Mouse (Mus musculus): ENCODE data around the gene Hcfc1r1.

GRCm38 (mm10) chr17:23658450-23658849 lies 14.9 kb upstream of the Hcfc1r1 start:
- TF ChIP-seq CTCF (IDR thresholded peaks at IDR 0.05; ENCODE audit: low read depth, low read length) (no peak), POLR2A (IDR thresholded peaks at IDR 0.05; ENCODE audit: insufficient read depth, low read length) (no peak), EP300 (IDR thresholded peaks at IDR 0.05; ENCODE audit: insufficient read depth, low read depth, low read length) (no peak)
